Mouse (Mus musculus) intestine, embryonic 16.5 days (tissue): Measurements from ENCODE around the gene Tlr5. TPM values are rescaled to one million over a fixed set of nuclear protein-coding genes. Genes with fewer than 3 reads are reported as not detected.

Source experiments
- polyA plus RNA-seq: library from polyadenylated mRNA; unstranded; fragments of >200 nt; fragmentation: Nextera tagmentation; extraction: Ambion mirVana; gene quantifications from 2 replicates; pipeline ENCODE4 v1.2.1, GENCODE M21; 2015

The Tlr5 gene
- polyA plus RNA-seq, 1 experiment from 2014 or later = 4.6 TPM

Other genes with a start within 250 kb of the Tlr5 start
- gene Ccdc185, start 205.6 kb upstream of the Tlr5 start, polyA plus RNA-seq = 0.06 TPM in 1 of 2 replicates, not detected in the other
- gene Susd4, start 190.9 kb upstream of the Tlr5 start, polyA plus RNA-seq = 11.8 and 12.3 TPM in 2 replicates